Mouse (Mus musculus) T-helper 2 cell (primary cell): ENCODE results near the gene A4galt.

Experiments
- in situ Hi-C: fragments of 300-600 bp; cut with MboI, MseI; formaldehyde crosslinking; loops from one replicate; pipeline ENCODE4 v1.15.1; 2025; ENCODE audit warnings: high pct_unique_total_duplicates

The A4galt gene

DNA sequence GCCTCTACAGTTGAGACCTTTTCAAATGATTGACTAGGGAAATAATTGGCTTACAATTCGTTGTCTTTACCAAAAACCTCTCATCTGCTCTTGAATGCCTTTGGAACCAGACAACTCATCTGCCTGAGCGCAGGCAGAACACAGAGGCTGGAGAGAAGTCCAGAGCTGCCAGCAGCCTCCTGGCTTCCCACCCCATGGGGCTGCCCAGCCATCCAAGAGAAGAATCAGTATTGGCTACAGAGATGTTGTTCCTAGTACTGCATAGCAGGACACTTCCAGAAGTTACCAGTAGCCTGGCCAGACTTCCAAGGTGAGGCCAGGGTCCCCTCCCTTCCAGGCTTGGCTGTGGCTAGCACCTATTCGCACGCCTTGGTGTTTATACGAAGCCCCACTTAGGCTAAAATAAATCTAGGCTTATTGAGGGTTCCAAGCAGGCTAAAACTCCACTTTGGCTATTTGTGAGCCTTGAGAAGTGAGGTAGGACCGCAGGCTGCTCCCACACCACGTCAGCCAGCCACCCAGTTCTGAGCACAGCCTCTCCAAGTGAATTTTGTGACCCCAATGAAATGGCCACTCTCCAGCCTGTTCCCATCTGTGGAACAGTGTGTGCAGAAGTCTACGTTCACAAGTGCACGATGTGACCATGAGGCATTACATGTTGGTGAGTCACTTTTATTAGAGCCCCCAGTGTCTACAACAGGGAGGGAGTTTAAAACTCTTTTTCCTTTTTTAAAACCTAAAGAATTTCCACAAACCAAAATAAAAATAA lies 25.3 kb downstream of the A4galt start:
- in situ Hi-C loops, result no loop called here

DNA sequence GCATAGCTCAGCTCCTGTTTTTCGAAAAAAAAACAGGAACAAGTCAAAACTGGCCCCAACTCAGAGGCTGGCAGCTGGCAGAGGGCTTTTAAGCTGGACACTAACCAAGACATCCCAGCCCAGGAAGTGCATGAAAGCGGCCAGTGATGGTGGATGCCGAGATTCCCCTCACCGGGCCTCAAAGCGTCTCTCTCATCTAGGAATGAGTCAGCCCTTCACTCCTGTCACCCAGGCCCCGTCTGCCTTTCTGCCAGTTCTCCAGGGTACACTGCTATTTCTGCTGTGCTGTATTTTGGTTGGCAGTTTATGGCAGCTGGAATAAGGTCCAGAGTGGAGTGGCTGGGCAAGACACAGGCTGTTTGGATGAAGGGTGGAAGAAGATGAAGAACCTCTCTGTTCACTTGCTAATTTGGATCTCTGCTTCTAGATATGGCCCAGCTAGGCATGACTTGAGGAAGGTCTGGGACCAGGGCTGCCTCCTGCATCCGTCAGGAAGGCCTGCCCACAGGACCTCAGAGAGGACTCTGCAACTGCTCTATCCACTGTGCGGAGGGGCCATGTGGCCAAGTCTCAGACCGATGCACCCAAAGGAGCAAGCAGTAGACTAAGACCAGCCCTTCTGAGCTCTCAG lies 27.3 kb downstream of the A4galt start:
- in situ Hi-C loops, result no loop called here

DNA sequence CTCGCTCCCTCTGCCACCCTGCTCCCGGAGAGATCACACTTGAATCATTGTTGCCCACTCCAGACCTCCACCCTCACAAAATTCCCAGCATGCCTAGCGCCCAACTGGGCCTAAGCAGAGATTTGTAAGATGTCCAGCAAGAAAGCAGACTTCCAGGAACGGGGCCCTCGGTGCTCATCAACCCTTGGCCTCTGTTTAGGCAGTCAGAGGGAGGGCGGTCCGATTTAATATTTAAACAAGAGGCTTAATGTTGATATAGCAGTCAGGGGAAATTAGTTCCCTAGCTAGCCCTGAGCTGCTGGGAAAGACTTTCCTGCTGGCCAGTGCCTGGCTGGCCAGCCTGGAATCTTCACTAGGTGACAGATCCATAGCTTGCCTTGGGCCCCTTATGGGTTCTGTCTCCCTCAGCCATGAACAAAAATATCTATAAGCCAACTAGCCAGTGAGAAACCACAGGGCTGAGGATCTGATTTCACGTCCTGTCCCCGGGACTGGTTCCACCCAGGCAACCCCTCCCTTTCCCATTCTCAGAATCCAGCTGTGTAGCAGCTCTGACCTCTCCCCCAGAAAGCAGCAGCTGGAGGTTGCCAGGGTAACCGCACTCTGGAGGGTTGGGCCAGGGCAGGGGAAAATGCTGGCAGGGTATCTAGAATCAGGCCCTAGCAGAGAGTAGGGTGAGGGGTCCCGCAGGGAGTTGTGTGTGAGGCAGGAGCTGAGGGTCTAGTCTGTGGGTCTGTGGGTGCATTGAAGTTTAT lies 28.2 kb downstream of the A4galt start:
- in situ Hi-C loops, result no loop called here

DNA sequence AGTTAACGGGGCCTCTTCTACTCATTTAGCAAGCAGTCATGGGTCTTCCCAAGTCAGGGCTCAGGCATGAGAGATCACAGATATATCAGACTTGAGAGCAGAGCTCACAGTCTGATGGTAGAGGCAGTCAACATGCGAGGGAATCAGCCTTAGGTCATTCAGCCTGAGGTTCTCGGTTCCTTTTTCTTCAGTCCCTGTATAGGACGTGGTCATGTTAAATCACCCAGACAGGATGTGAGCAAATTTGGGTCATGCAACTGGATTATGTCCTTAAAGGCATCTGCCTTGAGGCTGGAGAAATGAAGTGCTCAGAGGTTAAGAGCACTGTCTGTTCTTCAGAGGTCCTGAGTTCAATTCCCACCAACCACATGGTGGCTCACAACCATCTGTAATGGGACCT lies 29.9 kb downstream of the A4galt start:
- in situ Hi-C loops, result no loop called here

DNA sequence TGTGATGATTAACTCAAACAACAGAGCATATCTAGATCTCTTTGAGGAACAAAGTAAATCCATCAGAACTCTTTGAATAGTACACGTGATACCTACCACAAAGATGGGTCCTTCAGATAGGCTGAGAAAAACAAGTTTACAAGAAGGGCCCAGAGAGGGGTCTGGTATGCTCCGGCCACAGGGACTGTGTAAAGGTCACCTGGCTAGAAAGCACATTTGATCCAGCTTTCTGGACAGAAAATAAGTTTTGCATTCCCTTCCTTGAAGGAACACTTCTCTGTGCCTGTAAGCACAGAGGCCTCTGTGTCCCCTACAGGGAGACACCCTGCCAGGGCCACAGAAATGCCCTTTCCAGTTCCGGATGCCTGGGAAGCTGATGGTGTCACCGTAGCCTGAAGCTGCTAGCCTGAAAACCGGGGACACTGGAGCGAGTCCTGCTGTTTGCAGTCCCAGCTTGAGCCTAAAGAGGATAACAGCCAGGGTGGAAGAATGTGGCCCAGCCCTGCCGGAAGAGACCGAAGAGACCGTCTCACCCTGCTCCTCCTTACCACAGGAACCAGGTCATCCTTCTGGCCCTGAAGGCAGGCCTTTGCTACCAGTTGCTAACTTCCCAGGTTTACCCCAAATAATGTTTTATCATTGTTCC lies 31.1 kb downstream of the A4galt start:
- in situ Hi-C loops, result no loop called here

DNA sequence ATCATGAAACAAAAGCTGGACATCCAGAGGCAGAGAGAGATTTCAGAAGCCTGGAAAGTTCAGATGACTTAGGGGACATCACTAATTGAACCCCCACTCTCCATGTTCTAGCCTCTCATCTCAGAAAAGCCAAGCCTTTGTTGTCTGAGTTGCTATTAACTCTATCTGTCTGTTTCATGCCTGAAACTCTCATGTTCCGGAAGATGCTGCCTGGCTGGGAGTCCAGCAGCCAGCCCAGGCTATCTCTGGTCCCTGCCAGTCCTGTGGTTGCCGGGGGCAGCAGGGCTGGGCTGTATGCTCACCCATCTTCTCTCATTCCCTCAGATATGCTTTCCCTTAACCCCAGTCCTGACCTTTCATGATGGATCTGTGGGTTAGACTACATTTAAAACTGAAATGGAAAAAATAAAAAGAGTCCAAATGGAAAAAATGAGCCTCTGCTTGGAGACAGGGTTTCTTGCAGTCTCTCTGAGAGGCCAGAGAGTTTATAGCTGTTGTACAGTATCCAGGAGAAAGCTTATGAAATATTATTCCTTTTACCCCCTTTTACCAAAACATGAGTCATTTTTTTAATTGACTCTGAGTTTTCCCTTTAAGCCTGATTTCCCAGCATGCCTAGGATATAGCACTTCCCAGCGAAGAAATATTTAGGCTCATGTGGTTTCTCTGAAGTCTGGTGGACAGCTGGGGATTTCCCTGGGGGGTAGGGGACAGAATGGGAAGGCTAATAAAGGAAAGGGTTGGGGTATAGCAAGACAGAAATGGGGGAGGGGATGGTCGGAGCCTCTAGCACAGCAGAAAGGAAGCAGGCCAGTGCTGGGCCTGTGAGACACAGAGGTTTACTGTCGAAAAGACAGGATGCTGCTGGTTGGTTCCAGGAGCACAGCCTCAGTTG lies 36.0 kb downstream of the A4galt start:
- in situ Hi-C loops, result no loop called here

DNA sequence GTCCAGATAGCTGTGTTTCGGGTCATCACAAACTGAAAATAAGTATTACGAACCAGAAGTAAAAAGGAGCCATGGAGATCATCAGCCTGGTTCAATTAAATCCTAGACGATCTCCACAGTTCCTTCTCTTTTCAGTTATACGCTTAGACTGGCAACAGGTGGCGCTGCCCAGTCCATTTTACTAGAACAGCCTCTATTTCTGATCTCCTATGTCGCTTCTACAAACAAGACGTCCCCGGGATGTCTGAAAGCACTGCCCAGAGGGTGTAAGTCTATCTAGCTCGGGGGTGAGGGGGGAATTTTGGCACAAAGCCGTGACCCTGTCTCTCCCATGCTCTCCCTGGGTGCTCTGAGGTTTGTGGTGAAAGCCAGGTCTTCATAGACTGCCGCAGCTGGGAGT lies 41.3 kb downstream of the A4galt start:
- in situ Hi-C loops, result no loop called here

DNA sequence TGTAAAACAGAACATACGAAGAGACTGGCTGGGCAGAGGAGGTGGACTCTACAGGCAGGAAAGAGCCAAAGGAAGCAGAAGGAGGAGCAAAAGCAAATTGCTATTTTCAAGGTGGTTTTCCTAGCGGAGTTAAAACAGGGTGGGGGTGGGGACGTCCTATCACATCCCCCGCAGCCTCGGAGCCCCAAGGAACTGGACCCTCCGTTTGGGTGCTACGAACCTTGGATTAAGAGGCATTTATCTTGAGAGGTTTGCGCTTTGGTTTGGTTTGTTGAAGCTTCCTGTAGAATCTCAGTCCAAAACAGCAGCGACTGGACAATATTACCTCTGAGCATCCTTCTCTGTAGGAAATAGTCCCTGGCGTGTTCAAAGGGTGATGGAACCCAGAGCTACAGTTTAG lies 41.9 kb downstream of the A4galt start:
- in situ Hi-C loops, result no loop called here

DNA sequence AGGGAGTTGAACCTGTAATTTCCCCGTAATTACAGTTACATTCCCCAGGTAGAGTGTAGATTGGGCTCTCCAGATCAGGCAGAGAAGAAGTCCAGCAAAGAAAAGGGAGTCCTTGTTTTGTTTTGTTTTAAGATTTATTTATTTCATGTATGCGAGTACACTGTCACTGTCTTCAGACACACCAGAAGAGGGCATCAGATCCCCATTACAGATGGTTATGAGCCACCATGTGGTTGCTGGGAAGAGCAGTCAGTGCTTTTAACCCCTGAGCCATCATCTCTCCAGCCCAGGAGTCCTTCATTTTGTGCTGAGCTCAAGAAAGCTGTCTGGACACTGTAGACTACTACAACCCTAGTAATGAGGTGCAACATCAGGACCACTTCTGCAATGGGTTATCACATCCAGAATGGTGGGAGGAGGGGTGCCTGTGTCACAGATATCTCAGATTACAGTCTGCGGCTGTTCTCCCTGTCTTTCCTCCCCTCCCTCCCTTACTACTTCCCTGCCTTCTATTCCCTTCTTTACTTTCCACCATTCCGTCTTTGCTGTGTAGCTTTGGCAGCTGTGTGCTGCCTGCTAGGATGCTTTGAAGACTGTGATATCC lies 42.4 kb downstream of the A4galt start:
- in situ Hi-C loops, result no loop called here

DNA sequence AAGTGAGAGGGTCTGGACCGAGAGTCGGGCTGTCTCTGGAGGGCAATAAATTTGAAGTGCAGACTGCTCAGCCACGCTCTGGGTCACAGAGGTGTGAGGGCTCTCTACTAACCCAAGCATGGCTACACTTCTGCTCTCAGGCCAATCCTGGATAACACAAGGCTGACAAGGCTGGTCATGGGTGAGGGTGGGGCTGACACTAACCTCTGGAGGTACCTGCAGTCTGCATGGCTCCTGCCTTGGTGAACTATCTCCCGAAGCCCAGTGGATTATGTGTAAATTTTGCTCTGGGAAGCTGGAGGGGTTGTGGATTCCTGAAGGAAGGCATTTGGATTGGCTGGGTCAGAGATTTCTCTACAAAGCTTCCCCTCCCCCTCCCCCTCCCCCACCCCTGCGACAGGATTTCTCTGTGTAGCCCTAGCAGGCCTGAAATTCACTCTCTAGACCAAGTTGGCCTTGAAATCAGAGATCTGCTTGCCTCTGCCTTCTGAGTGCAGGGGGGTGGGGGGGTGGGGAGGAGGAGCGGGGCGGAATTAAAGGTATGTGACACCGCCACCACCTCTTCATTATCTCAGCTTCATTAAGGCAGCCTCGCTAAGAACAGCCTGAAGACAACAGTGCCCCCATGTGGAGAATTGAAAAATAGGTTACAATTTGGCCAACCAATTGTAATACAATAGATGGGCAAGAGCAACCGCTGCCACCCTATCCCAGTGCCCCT lies 46.7 kb downstream of the A4galt start:
- in situ Hi-C loops, result no loop called here

DNA sequence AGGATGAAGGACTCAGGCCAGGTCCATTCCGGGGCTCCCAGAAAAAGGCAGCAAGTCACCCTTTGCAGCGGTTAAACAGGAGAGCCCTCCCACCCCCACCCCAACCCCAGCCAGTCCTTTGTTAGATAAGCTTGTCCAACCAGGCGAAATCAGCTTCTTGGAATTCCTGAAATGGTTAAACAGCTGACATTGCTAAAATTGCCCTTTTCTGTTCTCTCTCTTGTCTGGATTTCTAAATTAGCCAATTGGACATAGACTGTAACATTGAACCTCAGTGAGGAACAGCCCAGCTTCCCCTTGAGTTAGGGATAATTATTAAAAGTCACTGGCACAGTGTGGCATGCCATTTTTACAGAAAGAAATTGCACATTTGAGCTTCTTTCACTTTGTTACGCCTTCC lies 49.2 kb downstream of the A4galt start:
- in situ Hi-C loops, result no loop called here

DNA sequence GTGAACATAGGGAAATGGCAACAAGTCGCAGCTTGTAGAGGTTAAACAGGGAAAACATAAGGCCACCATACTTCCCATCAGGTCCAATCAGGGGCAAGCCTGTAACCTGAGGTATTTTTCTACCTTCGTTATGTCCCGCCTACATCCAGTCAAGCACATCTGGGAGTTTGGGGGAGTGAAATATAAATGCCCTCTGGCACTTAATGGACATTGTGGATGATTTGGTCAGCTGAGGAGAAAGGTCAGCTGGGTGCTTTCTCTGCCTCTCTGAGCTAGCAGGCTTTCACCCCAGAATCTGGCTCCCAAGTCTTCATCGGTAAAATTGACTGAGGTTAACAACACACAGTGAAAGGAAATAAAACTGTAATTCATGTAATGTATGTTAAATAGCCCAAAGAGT lies 58.2 kb downstream of the A4galt start:
- in situ Hi-C loops, result no loop called here

DNA sequence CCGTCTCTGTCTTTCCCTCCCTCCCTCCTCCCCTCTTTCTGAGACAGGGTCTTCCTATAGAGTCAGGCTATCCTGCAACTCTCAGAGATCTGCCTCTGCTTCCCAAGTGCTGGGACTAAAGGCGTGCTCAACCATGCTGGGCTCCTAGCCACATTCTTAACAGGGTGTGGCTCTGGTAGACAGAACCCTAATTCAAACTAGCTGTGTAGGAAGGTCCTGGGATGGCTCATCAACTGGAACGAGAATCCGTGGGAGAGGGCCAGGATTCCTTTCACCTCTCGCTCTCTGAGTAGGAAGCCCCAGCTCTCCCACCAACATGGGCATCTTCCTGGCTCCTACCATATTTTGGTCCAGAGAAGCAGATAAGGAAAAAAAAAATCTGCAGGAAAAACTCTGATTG lies 69.2 kb downstream of the A4galt start:
- in situ Hi-C loops, result no loop called here

DNA sequence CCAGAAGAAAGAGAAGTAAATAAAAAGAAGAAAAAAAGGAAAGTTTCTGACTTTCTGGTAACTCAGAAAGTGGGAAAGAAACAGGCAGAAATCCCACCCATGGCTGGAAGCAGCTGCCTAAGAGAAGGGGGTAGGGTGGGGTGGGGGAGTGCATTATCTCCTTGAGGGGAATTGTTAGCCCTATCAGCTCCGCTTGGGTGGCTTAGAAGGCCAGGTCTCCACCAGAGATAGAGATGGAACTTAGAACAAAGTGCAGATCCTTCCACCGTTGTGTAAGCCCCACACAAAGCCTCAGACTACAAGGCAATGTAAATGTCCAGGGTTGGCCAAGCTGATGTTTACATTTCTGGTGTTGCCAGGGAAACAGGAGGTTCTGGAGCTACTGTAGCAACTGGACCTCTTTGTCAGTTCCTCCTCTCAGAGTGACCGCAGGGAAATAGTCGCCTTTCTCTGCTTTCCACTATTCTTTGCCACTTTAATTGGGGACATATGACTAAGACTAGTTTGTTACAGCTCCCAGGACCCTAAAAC lies 69.7 kb downstream of the A4galt start:
- in situ Hi-C loops, result no loop called here

DNA sequence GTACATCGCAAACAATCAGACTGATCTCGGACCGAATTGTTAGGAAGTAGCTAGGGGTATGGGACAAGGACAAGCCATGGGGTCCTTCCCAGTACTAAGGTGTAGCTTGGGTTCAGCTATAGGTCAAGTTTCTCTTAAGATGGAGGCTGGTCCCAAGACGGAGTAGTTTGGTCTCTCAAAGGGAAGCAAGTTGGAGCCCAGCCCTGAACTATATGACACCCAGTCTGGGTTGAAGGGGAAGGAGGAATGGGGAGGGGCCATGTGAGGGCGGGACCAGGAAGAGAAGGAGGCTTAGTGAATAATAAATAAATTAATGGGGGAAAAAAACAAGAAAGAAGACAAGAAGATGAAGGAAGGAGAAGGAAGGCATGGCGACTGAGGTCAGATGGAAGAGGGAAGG lies 71.6 kb downstream of the A4galt start:
- in situ Hi-C loops, result no loop called here
